Mouse (Mus musculus) megakaryocyte, embryonic 14.5 days (primary cell): ENCODE results near the gene Ndufs6. TPM values are rescaled to one million over a fixed set of nuclear protein-coding genes. Genes with fewer than 3 reads are reported as not detected.

ENCODE experiments used
- H3K27me3 ChIP-seq: replicated peaks from 2 replicates; pipeline ENCODE3; 2012; ENCODE audit warnings: inconsistent platforms
- H3K36me3 ChIP-seq: replicated peaks from 2 replicates; pipeline ENCODE3; 2012; ENCODE audit warnings: low read length, inconsistent platforms, mixed read lengths
- H3K4me1 ChIP-seq: 2 replicates; pipeline ENCODE4 v1.6.1; 2012; ENCODE audit warnings: inconsistent platforms
- H3K4me3 ChIP-seq: replicated peaks from 2 replicates; pipeline ENCODE3; 2012; ENCODE audit warnings: moderate library complexity, mild to moderate bottlenecking, inconsistent platforms
- H3K9me3 ChIP-seq: 2 replicates; pipeline ENCODE4 v1.6.1; 2012; ENCODE audit warnings: inconsistent platforms
- FLI1 ChIP-seq: IDR thresholded peaks from 2 replicates; pipeline ENCODE4 v1.6.1; 2012; ENCODE audit warnings: low read length, inconsistent platforms, mixed read lengths
- GATA1 ChIP-seq: IDR thresholded peaks from 3 replicates; pipeline ENCODE4 v1.6.1; 2012; ENCODE audit warnings: mixed read lengths, low read length, inconsistent platforms, borderline replicate concordance
- polyA plus RNA-seq: library from polyadenylated mRNA; stranded (reverse); fragments of >175 nt; gene quantifications from 2 replicates; pipeline ENCODE4 v1.2.3, GENCODE M21; 2012; ENCODE audit warnings: low replicate concordance; ENCODE audit not compliant: insufficient read depth

Gene Ndufs6
- polyA plus RNA-seq, 1 experiment = 302 TPM

DNA sequence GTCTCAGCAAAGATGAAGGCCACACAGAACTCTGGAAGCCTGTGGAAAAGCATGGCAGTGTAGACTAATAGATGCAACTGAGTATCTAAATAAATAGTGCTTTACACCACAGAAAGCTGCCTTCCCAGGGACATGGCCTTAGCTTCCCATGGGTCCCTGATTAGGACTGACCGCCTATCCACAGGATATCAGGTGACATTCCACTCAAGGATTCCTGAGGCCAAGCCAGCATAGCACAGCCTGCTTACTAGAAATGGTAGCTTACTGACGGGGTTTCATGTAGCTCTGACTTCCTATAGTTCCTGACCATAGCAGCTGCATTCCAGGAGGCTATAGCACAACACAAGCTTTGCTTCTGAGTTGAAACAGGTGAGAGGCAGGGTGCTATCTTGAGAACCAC is 45.9 kb downstream of the Ndufs6 start:
- no peak overlapping the region for H3K4me3 ChIP-seq
- H3K9me3 ChIP-seq = no peaks in the 10 kb centered on the region
- H3K4me1 ChIP-seq = peaks cover 4% of the 10 kb centered on the region; the same call in 1 of the 2 replicates
- no peaks in the 10 kb centered on the region for H3K36me3 ChIP-seq
- no peak for TF ChIP-seq GATA1
- no peak for TF ChIP-seq FLI1
- H3K27me3 ChIP-seq = peaks cover 43% of the 10 kb centered on the region

DNA sequence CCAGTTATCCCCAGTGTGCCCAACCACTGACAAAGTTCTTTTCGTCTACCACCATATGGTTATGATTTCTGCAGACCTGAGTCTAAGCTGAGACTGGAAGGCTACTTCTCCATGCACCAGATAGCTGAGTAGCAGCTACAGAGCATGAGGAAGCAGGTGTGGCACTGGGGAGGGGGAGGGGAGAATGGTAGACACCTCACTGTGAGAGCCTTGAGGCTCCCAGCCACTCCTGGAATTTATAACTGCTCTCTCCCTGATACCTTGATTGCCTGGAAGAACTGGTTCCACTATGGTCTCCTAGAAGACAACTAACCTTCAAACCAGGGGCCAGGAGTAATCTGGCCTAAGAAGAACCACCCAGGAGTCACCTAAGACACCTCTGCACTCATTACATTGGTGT is 49.1 kb downstream of the Ndufs6 start:
- Histone ChIP-seq H3K9me3 (no peaks in the 10 kb centered on the region), H3K4me3 (no peak overlapping the region), H3K36me3 (no peaks in the 10 kb centered on the region), H3K4me1 (peaks cover 4% of the 10 kb centered on the region; the same call in 1 of the 2 replicates), H3K27me3 (peaks cover 59% of the 10 kb centered on the region)
- TF ChIP-seq GATA1 (no peak), FLI1 (no peak)

DNA sequence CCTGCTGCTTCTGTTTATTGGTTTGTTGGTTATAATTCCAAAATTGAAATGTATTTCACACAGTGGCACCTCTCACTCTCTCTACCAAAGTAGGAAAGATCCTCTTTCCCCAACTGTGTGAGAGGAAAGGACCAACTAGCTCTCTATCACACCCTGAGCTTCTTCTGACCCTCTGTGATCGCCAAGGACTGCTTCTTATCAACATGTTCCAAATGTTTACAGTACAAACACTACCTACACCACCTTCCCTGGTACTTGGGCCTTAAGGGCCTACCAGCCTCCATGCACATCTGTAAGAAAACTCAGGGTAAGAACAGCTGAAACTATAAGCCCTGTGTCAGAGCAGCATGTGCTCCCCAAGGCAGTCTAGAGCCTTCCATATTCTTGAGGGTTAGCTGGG is 50.5 kb downstream of the Ndufs6 start:
- Histone ChIP-seq H3K27me3 (peaks cover 67% of the 10 kb centered on the region), H3K4me3 (no peak overlapping the region), H3K36me3 (no peaks in the 10 kb centered on the region), H3K9me3 (no peaks in the 10 kb centered on the region), H3K4me1 (peaks cover 4% of the 10 kb centered on the region; the same call in 1 of the 2 replicates)
- TF ChIP-seq FLI1 (no peak), GATA1 (no peak)

DNA sequence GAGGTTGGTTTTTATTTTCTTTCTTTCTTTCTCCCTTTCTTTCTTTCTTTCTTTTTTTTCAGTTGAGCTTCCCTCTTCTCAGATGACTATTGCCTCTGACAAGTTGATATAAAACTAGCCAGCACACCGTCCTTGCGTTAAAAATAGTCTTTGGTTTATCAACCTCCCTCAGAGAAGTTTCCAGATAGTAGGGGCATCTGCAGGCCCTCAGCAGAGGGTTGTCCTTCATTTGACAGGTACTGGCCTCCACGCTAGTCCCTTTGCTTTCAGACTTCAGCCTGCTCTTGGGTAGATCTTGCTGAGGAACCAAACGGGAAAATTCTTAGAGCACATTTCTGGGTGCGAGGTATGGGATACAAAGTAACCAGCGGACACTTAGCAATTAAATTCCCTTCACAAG is 51.0 kb downstream of the Ndufs6 start:
- peaks cover 67% of the 10 kb centered on the region for H3K27me3 ChIP-seq
- H3K4me1 ChIP-seq = peaks cover 4% of the 10 kb centered on the region; the same call in 1 of the 2 replicates
- H3K4me3 ChIP-seq = no peak overlapping the region
- no peaks in the 10 kb centered on the region for H3K36me3 ChIP-seq
- H3K9me3 ChIP-seq = no peaks in the 10 kb centered on the region
- TF ChIP-seq GATA1 = no peak
- TF ChIP-seq FLI1 = no peak

DNA sequence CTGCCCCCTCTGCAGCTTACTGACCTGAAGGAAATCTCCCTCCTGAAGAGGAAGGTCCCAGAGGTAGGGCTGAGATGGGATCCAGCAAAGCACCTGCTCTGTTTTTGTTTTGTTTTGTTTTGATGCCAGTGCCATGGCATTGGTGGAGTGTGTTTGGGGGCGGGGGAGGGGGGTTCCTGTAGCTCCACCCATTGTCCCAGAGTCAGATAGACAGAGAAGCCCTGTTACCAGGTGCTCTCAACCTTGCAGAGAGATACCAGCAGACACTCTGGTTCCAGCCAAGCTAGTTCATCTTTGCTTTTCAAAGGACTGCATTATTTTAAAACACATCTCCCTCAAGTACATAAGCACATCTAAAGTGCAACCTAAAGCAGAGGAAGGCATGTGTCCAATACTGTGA is 54.8 kb downstream of the Ndufs6 start:
- Histone ChIP-seq H3K4me1 (peaks cover 15% of the 10 kb centered on the region), H3K27me3 (peaks cover 91% of the 10 kb centered on the region)

DNA sequence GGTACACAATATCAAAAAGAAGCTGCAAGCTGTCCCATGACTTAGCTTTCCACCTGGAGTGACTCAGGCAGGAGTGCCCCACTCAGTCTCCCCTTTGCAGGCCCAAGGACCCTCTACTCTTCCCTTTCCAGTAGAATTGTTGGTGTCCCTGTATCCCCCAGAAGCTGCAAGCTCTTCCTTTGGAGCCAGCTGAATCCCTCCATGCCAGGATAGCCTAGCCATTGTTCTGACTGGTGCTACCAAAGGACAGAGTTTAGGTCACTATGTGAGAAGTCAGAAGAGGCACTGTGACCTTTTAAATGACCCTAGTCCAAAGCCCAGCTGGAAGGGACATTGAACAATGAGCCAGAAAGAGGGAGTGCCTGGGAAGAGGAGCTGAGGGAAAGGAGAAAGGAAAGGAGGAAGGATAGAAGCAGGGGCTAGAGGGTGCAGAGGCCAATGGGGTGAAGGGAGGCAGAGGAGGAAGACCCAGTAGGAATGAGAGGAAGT is 55.5 kb downstream of the Ndufs6 start:
- H3K9me3 ChIP-seq = no peaks in the 10 kb centered on the region; the same call in 1 of the 2 replicates
- peaks cover 15% of the 10 kb centered on the region for H3K4me1 ChIP-seq
- no peak for TF ChIP-seq GATA1
- TF ChIP-seq FLI1 = no peak
- H3K36me3 ChIP-seq = no peaks in the 10 kb centered on the region
- peaks cover 94% of the 10 kb centered on the region for H3K27me3 ChIP-seq
- no peak overlapping the region for H3K4me3 ChIP-seq

More for the DNA sequence above, 54.8 kb downstream of the Ndufs6 start:
- no peak for TF ChIP-seq GATA1
- TF ChIP-seq FLI1 = no peak
- Histone ChIP-seq H3K36me3 (no peaks in the 10 kb centered on the region), H3K4me3 (no peak overlapping the region), H3K9me3 (no peaks in the 10 kb centered on the region; the same call in 1 of the 2 replicates)

DNA sequence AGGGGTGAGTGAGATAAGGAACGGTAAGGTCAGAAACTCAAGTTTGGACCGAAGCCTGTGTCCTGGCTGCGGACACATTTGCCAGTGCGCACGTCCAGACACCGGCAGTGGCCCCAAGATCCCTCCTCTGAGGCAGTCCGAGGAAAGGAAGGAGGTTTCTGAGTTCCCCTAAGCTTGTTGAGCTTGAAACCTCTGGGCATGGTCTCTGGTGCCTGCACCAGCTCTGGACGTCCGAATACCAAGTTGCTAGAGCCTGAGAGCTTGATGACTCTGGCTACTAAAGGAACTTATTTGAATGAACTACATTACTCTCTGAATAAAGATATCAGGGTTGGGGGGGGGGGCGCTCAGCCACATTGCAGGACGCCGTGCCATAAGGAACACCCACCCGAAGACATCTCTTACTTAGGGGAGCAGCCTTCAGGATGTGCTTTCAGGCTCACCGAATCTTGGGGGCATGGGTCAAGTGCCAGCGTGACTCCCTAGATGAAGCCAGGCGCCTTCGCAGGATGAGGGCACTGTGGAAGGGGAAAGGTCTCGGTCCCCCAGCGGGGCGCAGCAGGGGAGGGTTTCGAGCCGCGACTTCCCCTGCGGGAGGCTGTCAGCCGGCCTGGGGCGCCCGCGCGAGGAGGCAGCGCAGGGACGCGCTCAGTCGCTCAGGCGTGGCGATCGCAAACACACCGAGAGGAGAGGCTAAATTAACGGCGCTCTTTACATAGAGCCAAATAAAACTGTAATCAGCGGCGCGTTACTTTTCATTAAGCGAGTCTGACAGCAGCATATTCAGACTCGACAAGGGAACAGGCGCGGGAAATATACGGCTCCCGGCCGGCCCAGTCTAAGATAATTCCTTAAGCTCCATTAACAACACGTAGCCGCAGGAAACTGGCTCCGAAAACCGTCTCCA is 56.8 kb downstream of the Ndufs6 start:
- Histone ChIP-seq H3K36me3 (no peaks in the 10 kb centered on the region), H3K27me3 (peaks cover 100% of the 10 kb centered on the region), H3K4me1 (peaks cover 15% of the 10 kb centered on the region), H3K4me3 (peak overlapping the region; percentile 67), H3K9me3 (no peaks in the 10 kb centered on the region; the same call in 1 of the 2 replicates)
- TF ChIP-seq FLI1 (no peak), GATA1 (no peak)

DNA sequence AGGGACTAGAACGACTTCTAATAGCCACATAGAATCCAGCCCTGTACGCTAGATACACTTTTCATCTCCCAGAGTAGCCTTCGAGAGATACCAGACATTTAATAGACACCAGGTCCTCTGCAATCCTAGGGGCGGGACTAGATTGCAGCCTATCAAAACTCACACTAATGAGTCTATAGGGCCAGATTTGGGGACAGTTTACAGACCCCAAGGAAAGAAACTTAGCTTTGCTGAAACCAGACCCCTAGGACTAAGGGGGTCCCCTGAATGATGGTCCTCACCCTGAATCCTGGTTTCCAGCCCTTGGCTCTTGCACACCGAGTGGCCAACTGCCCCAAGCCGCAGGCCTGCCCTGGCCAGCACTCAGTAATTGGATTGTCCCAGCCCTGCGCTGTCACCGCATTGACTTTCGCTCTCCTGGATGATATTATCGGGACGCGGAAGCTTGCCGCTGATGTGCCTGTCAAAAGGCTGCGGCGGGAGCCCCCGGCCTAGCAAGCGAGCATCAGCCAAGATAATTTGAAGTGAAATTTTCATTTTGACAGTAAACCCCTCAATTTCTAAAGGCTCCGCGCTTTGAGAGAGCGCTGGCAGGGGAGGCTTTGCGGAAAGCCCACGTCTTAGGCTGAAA is 57.8 kb downstream of the Ndufs6 start:
- Histone ChIP-seq H3K4me1 (peaks cover 15% of the 10 kb centered on the region), H3K4me3 (no peak overlapping the region), H3K27me3 (peaks cover 100% of the 10 kb centered on the region), H3K36me3 (no peaks in the 10 kb centered on the region), H3K9me3 (no peaks in the 10 kb centered on the region; the same call in 1 of the 2 replicates)
- TF ChIP-seq GATA1 (no peak), FLI1 (no peak)

DNA sequence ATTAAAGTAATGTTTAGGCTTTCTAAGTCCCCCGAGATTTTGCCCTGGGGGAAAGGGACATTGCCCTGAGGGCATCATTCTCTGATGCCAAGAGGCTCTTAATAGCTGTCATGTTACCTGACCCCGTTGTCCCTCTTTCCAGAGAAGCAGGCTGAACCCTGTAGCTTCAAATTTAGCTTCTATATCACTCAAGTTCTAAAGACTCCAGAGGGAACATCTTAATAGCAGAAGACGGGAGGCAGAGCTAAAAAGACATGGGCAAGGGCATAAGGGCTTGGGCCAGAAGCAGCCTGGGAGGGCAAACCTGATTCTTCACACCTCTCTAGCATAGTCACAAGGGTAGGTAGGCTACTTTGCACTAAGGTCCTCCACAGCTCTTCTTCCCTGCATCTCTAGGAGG is 58.5 kb downstream of the Ndufs6 start:
- no peaks in the 10 kb centered on the region; the same call in 1 of the 2 replicates for H3K9me3 ChIP-seq
- no peaks in the 10 kb centered on the region for H3K36me3 ChIP-seq
- TF ChIP-seq GATA1 (no peak), FLI1 (no peak)
- H3K27me3 ChIP-seq = peaks cover 100% of the 10 kb centered on the region
- H3K4me1 ChIP-seq = peaks cover 20% of the 10 kb centered on the region
- no peak overlapping the region for H3K4me3 ChIP-seq

Other genes with a start within 250 kb of the Ndufs6 start
- not detected in 2 replicates for gene Irx4, start 68.1 kb downstream of the Ndufs6 start, polyA plus RNA-seq
- gene Mrpl36, start within 50 bp of the Ndufs6 start, polyA plus RNA-seq = 67.2 and 126 TPM in 2 replicates
- 1.8 and 3.8 TPM in 2 replicates for gene Lpcat1, start 138.7 kb upstream of the Ndufs6 start, polyA plus RNA-seq
- gene Slc6a3, start 208.2 kb upstream of the Ndufs6 start, polyA plus RNA-seq = 0.48 and 0.96 TPM in 2 replicates